Mouse (Mus musculus): ENCODE results near the gene Wnt2b.

DNA sequence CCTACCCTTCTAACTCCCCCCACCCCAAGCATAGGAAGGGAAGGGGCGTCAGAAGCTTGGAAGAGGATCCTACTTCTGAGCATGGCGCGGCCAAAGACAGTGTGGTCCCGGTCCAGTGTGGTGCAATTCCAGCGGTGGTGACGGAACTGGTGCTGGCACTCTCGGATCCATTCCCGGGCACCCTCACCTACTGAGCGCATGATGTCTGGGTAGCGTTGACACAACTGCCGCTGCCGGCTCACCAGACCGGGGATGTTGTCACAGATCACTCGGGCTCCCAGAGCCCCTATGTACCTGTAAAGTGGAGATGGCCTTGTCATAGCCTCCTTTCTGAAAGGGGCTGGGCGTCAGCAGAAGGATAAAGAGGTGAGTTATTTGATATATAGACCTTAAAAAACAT, 7.2 kb downstream of the Wnt2b start:
- TF ChIP-seq POLR2A (IDR thresholded peaks at IDR 0.05; ENCODE audit: low read depth, low read length) (no peak), CTCF (IDR thresholded peaks at IDR 0.05; ENCODE audit: extremely low read depth, insufficient read length, insufficient replicate concordance, low read depth, low read length) (no peak)
